Mouse (Mus musculus): Measurements from ENCODE around the gene Sdr9c7. TPM values are rescaled to one million over a fixed set of nuclear protein-coding genes. Genes with fewer than 3 reads are reported as not detected.
"Not testable (repeated sequence)": the region's sequence is repeated elsewhere in the genome, so short reads cannot be mapped to it uniquely, and the experiment has no call there.

Gene Sdr9c7
- polyA plus RNA-seq, 1 experiment: 0.15 TPM

GRCm38 (mm10) chr10:127904718-127905446 is 6.6 kb downstream of the Sdr9c7 start:
- H3K4me3 ChIP-seq (ENCODE audit: insufficient read depth, low read length): no peak overlapping the region
- no peak for TF ChIP-seq CTCF (IDR thresholded peaks at IDR 0.05; ENCODE audit: extremely low read depth, insufficient read depth, low read length)
- no peaks in the 10 kb centered on the region for H3K4me1 ChIP-seq (ENCODE audit: control insufficient read depth, insufficient read depth, low read length)
- no peak overlapping the region for H3K27ac ChIP-seq (ENCODE audit: insufficient read depth, low read length)

GRCm38 (mm10) chr10:127906138-127906537 is 7.8 kb downstream of the Sdr9c7 start:
- H3K4me3 ChIP-seq (ENCODE audit: insufficient read depth, low read length): no peak overlapping the region
- H3K4me1 ChIP-seq (ENCODE audit: control insufficient read depth, insufficient read depth, low read length): no peaks in the 10 kb centered on the region
- TF ChIP-seq CTCF (IDR thresholded peaks at IDR 0.05; ENCODE audit: extremely low read depth, insufficient read depth, low read length): no peak
- no peak for TF ChIP-seq POLR2A (IDR thresholded peaks at IDR 0.05; ENCODE audit: extremely low read depth, insufficient read depth, low read length)
- H3K27ac ChIP-seq (ENCODE audit: insufficient read depth, low read length): no peak overlapping the region

- H3K27ac ChIP-seq (ENCODE audit: insufficient read depth, low read length): no peak overlapping the region
- H3K4me3 ChIP-seq (ENCODE audit: insufficient read depth, low read length): no peak overlapping the region
- H3K4me1 ChIP-seq (ENCODE audit: control insufficient read depth, insufficient read depth, low read length): no peaks in the 10 kb centered on the region
- no peak for TF ChIP-seq POLR2A (IDR thresholded peaks at IDR 0.05; ENCODE audit: extremely low read depth, insufficient read depth, low read length)
- no peak for TF ChIP-seq CTCF (IDR thresholded peaks at IDR 0.05; ENCODE audit: extremely low read depth, insufficient read depth, low read length)
Observed at GRCm38 (mm10) chr10:127907386-127907951, 9.2 kb downstream of the Sdr9c7 start.

GRCm38 (mm10) chr10:127915578-127915977 is 17.3 kb downstream of the Sdr9c7 start:
- no peak overlapping the region for H3K4me3 ChIP-seq (ENCODE audit: insufficient read depth, low read length)
- H3K4me1 ChIP-seq (ENCODE audit: control insufficient read depth, insufficient read depth, low read length): no peaks in the 10 kb centered on the region
- no peak overlapping the region for H3K27ac ChIP-seq (ENCODE audit: insufficient read depth, low read length)
- TF ChIP-seq CTCF (IDR thresholded peaks at IDR 0.05; ENCODE audit: extremely low read depth, insufficient read depth, low read length) (no peak), POLR2A (IDR thresholded peaks at IDR 0.05; ENCODE audit: extremely low read depth, insufficient read depth, low read length) (no peak)

GRCm38 (mm10) chr10:127917183-127917582 is 18.9 kb downstream of the Sdr9c7 start:
- not testable (repeated sequence) for H3K4me1 ChIP-seq (ENCODE audit: control insufficient read depth, insufficient read depth, low read length); H3K4me3 ChIP-seq (ENCODE audit: insufficient read depth, low read length); H3K27ac ChIP-seq (ENCODE audit: insufficient read depth, low read length)

- Histone ChIP-seq H3K4me1 (ENCODE audit: control insufficient read depth, insufficient read depth, low read length) (no peaks in the 10 kb centered on the region), H3K4me3 (ENCODE audit: insufficient read depth, low read length) (no peak overlapping the region), H3K27ac (ENCODE audit: insufficient read depth, low read length) (no peak overlapping the region)
- no peak for TF ChIP-seq POLR2A (IDR thresholded peaks at IDR 0.05; ENCODE audit: extremely low read depth, insufficient read depth, low read length)
- no peak for TF ChIP-seq CTCF (IDR thresholded peaks at IDR 0.05; ENCODE audit: extremely low read depth, insufficient read depth, low read length)
Observed at GRCm38 (mm10) chr10:127917651-127918050, 19.3 kb downstream of the Sdr9c7 start.

- Histone ChIP-seq H3K4me3 (ENCODE audit: insufficient read depth, low read length) (no peak overlapping the region), H3K27ac (ENCODE audit: insufficient read depth, low read length) (no peak overlapping the region), H3K4me1 (ENCODE audit: control insufficient read depth, insufficient read depth, low read length) (no peaks in the 10 kb centered on the region)
- no peak for TF ChIP-seq CTCF (IDR thresholded peaks at IDR 0.05; ENCODE audit: extremely low read depth, insufficient read depth, low read length)
- TF ChIP-seq POLR2A (IDR thresholded peaks at IDR 0.05; ENCODE audit: extremely low read depth, insufficient read depth, low read length): no peak
Observed at GRCm38 (mm10) chr10:127922241-127922640, 23.9 kb downstream of the Sdr9c7 start.

- Histone ChIP-seq H3K4me3 (ENCODE audit: insufficient read depth, low read length) (no peak overlapping the region), H3K27ac (ENCODE audit: insufficient read depth, low read length) (no peak overlapping the region)
- TF ChIP-seq POLR2A (IDR thresholded peaks at IDR 0.05; ENCODE audit: extremely low read depth, insufficient read depth, low read length): no peak
- TF ChIP-seq CTCF (IDR thresholded peaks at IDR 0.05; ENCODE audit: extremely low read depth, insufficient read depth, low read length): no peak
Observed at GRCm38 (mm10) chr10:127923024-127923423, 24.7 kb downstream of the Sdr9c7 start.

GRCm38 (mm10) chr10:127924597-127925378 is 26.5 kb downstream of the Sdr9c7 start:
- H3K27ac ChIP-seq (ENCODE audit: insufficient read depth, low read length): no peak overlapping the region
- H3K4me1 ChIP-seq (ENCODE audit: control insufficient read depth, insufficient read depth, low read length): no peaks in the 10 kb centered on the region
- TF ChIP-seq CTCF (IDR thresholded peaks at IDR 0.05; ENCODE audit: extremely low read depth, insufficient read depth, low read length) (no peak), POLR2A (IDR thresholded peaks at IDR 0.05; ENCODE audit: extremely low read depth, insufficient read depth, low read length) (no peak)
- H3K4me3 ChIP-seq (ENCODE audit: insufficient read depth, low read length): no peak overlapping the region

More at GRCm38 (mm10) chr10:127923024-127923423, 24.7 kb downstream of the Sdr9c7 start:
- no peaks in the 10 kb centered on the region for H3K4me1 ChIP-seq (ENCODE audit: control insufficient read depth, insufficient read depth, low read length)

- Histone ChIP-seq H3K4me3 (ENCODE audit: insufficient read depth, low read length) (no peak overlapping the region), H3K27ac (ENCODE audit: insufficient read depth, low read length) (no peak overlapping the region), H3K4me1 (ENCODE audit: control insufficient read depth, insufficient read depth, low read length) (no peaks in the 10 kb centered on the region)
- no peak for TF ChIP-seq CTCF (IDR thresholded peaks at IDR 0.05; ENCODE audit: extremely low read depth, insufficient read depth, low read length)
Observed at GRCm38 (mm10) chr10:127927737-127928136, 29.4 kb downstream of the Sdr9c7 start.

Measured in cortical plate, adult 2 months (tissue).